Mouse (Mus musculus) kidney, adult 2 months (tissue): ENCODE data around the gene Fam111a.

Experiments
- CTCF ChIP-seq: fragments of 200-500 bp; conservative IDR thresholded peaks from 2 replicates; pipeline ENCODE4 v1.5.1; 2011; ENCODE audit warnings: low read depth, mild to moderate bottlenecking, control low read depth, low read length, moderate library complexity, mixed read lengths; ENCODE audit not compliant: insufficient read depth, insufficient read length
- POLR2A ChIP-seq: fragments of 200-500 bp; IDR thresholded peaks from one replicate; pipeline ENCODE4 v1.6.1; 2011; ENCODE audit warnings: low read depth, low read length, control low read depth

GRCm38 (mm10) chr19:12575107-12575506 lies 29.6 kb downstream of the Fam111a start:
- TF ChIP-seq POLR2A (no peak), CTCF (no peak)
